Mouse (Mus musculus): Measurements from ENCODE around the gene Ppy. TPM values are rescaled to one million over a fixed set of nuclear protein-coding genes. Genes with fewer than 3 reads are reported as not detected.

The Ppy gene
- total and polyA plus RNA-seq, 3 experiments: not detected

GRCm38 (mm10) chr11:102087931-102088898, 12.9 kb downstream of the Ppy start, which contains the start of gene Mpp2:
Gene Mpp2, minus strand, starts transcription at chr11:102088515.
- H3K79me2 ChIP-seq (ENCODE audit: control insufficient read depth, insufficient read depth, low read length, poor library complexity): peaks cover 2% of the 10 kb centered on the region; the same call in 1 of the 2 replicates
- peak within 1 kb of the TSS; percentile 76 for H3K9ac ChIP-seq (ENCODE audit: control insufficient read depth, low read depth, low read length, poor library complexity, severe bottlenecking)
- DNase-seq (ENCODE audit: low read depth, low spot score): peak; percentile 98
- no peaks in the 10 kb centered on the region for H3K9me3 ChIP-seq (replicated peaks; ENCODE audit: insufficient read depth, low read length)
- peak within 1 kb of the TSS; percentile 92 for H3K27ac ChIP-seq (ENCODE audit: control insufficient read depth, low read depth, low read length)
- no peaks in the 10 kb centered on the region for H3K27me3 ChIP-seq (ENCODE audit: control insufficient read depth in 1 of 2, insufficient read depth in 2 of 2, low read length in 2 of 2)
- peaks cover 5 to 12% of the 10 kb centered on the region in 2 experiments; a peak in 3 of 4 replicates for H3K4me1 ChIP-seq (ENCODE audit: control insufficient read depth in 1 of 2, insufficient read depth in 2 of 2, low read length in 2 of 2)
- peak within 1 kb of the TSS; percentile 57 to 75 for H3K4me3 ChIP-seq (ENCODE audit: control insufficient read depth in 1 of 2, insufficient read depth in 1 of 2, low read depth in 2 of 2, low read length in 2 of 2)
- peaks cover 0 to 10% of the 10 kb centered on the region in 2 experiments; a peak in 2 of 4 replicates for H3K36me3 ChIP-seq (ENCODE audit: control insufficient read depth in 1 of 2, insufficient read depth in 2 of 2, low read length in 2 of 2)
- TF ChIP-seq SIN3A (IDR thresholded peaks at IDR 0.05; ENCODE audit: low read length) (peak; percentile 85), MAFK (IDR thresholded peaks at IDR 0.05; ENCODE audit: borderline replicate concordance, low read depth, low read length) (no peak), USF1 (IDR thresholded peaks at IDR 0.05; ENCODE audit: low read depth, low read length) (peak; percentile 18; the same call in 1 of the 2 replicates), POLR2AphosphoS5 (IDR thresholded peaks at IDR 0.05; ENCODE audit: borderline replicate concordance, low read depth, low read length) (no peak), EP300 (IDR thresholded peaks at IDR 0.05; ENCODE audit: low read depth in 1 of 2, low read length in 2 of 2) (peak; percentile 17 to 76; a peak in 3 of 4 replicates), GATA1 (IDR thresholded peaks at IDR 0.05; ENCODE audit: low read depth, low read length) (peak; percentile 24; the same call in 1 of the 2 replicates), RCOR1 (IDR thresholded peaks at IDR 0.05; ENCODE audit: low read depth, low read length) (no peak; the same call in 1 of the 2 replicates), GABPA (IDR thresholded peaks at IDR 0.05; ENCODE audit: low read depth, low read length) (no peak), CTCF (IDR thresholded peaks at IDR 0.05 in 2 of 3, conservative IDR thresholded peaks at IDR 0.05 in 1 of 3; ENCODE audit: control insufficient read depth in 1 of 3, insufficient read depth in 1 of 3, low read depth in 2 of 3, low read length in 3 of 3, poor library complexity in 1 of 3, severe bottlenecking in 1 of 3) (no peak), USF2 (IDR thresholded peaks at IDR 0.05; ENCODE audit: borderline replicate concordance in 1 of 2, insufficient read depth in 1 of 2, low read depth in 1 of 2, low read length in 2 of 2) (no peak), KAT2A (conservative IDR thresholded peaks at IDR 0.05; ENCODE audit: low read depth, low read length) (no peak), ZKSCAN1 (IDR thresholded peaks at IDR 0.05; ENCODE audit: low read depth, low read length) (no peak), POLR2AphosphoS2 (IDR thresholded peaks at IDR 0.05; ENCODE audit: low read length) (no peak), CHD1 (IDR thresholded peaks at IDR 0.05; ENCODE audit: low read depth, low read length) (no peak), POLR2A (IDR thresholded peaks at IDR 0.05; ENCODE audit: control insufficient read depth in 1 of 2, insufficient read depth in 1 of 2, low read depth in 1 of 2, low read length in 2 of 2, poor library complexity in 1 of 2) (peak; percentile 55 to 56; a peak in 2 of 4 replicates), TBP (IDR thresholded peaks at IDR 0.05; ENCODE audit: low read depth, low read length) (peak; percentile 26; the same call in 1 of the 2 replicates), NRF1 (IDR thresholded peaks at IDR 0.05; ENCODE audit: insufficient read depth, low read depth, low read length, poor library complexity, severe bottlenecking) (no peak), ZMIZ1 (IDR thresholded peaks at IDR 0.05; ENCODE audit: low read depth, low read length) (no peak), E2F4 (IDR thresholded peaks at IDR 0.05; ENCODE audit: borderline replicate concordance, low read depth, low read length) (no peak), TCF12 (IDR thresholded peaks at IDR 0.05; ENCODE audit: low read depth, low read length) (peak; percentile 42; the same call in 1 of the 2 replicates), HCFC1 (IDR thresholded peaks at IDR 0.05; ENCODE audit: low read depth, low read length) (peak; percentile 61; the same call in 1 of the 2 replicates), MYB (IDR thresholded peaks at IDR 0.05; ENCODE audit: low read depth, low read length) (no peak), NELFE (IDR thresholded peaks at IDR 0.05; ENCODE audit: low read depth, low read length) (peak; percentile 43; the same call in 1 of the 2 replicates), BHLHE40 (IDR thresholded peaks at IDR 0.05; ENCODE audit: borderline replicate concordance, low read depth, low read length) (no peak), MAX (IDR thresholded peaks at IDR 0.05; ENCODE audit: low read length) (0 out of 2 replicates have a peak, but pooled peaks have one; percentile 54), MEF2A (IDR thresholded peaks at IDR 0.05; ENCODE audit: extremely low read depth, insufficient replicate concordance, low read depth, low read length, poor library complexity, severe bottlenecking) (no peak), UBTF (IDR thresholded peaks at IDR 0.05; ENCODE audit: borderline replicate concordance, insufficient read depth, low read depth, low read length) (peak; percentile 44; the same call in 1 of the 2 replicates), CHD2 (IDR thresholded peaks at IDR 0.05; ENCODE audit: low read length) (no peak), MAZ (IDR thresholded peaks at IDR 0.05; ENCODE audit: low read depth, low read length) (no peak; the same call in 1 of the 2 replicates), ZC3H11A (IDR thresholded peaks at IDR 0.05; ENCODE audit: low read depth, low read length) (no peak), ETS1 (IDR thresholded peaks at IDR 0.05; ENCODE audit: low read depth, low read length) (peak; percentile 51; the same call in 1 of the 2 replicates), TAL1 (IDR thresholded peaks at IDR 0.05; ENCODE audit: low read length) (peak; percentile 86), RAD21 (IDR thresholded peaks at IDR 0.05; ENCODE audit: low read depth, low read length) (no peak)

Data from MEL (cell line).